Mouse (Mus musculus) urinary bladder, postnatal 4 days (tissue): Measurements from ENCODE around the gene Olfr1246.
"Not testable (repeated sequence)": the region's sequence is repeated elsewhere in the genome, so short reads cannot be mapped to it uniquely, and the experiment has no call there.

Experiments
- DNase-seq, 2 experiments: peaks; one replicate each; pipeline ENCODE4 v3.0.0; 2021 to 2022; ENCODE audit warnings: low spot score in 2 of 2

Gene Olfr1246

GRCm38 (mm10) chr2:89593057-89593456, at the start of gene Olfr1246:
Gene Olfr1246 (minus strand): TSS chr2:89593157.
- DNase-seq: no peak

DNA sequence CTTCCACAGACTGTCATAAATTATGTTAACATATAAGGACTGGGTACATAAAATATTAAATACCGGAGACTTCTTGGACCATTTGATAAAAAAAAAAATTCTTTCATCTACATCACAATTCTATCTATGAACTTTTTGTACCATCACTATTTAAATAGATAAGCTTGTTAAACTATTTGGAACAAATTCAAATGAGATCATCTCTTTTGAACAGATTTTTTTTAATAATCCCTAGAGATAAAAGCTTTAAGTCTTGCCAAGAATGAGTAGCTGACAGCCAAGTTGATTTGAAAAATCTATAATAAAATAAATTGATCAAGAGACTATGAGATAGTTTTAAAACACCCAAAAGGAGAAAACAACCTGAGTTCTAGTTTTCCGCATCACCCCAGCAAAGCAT, 41.9 kb upstream of the Olfr1246 start, which contains the start of gene Olfr1249:
Gene Olfr1249, minus strand, starts transcription at position 101 of the 400 bp plus-strand sequence.
- no peak for DNase-seq

DNA sequence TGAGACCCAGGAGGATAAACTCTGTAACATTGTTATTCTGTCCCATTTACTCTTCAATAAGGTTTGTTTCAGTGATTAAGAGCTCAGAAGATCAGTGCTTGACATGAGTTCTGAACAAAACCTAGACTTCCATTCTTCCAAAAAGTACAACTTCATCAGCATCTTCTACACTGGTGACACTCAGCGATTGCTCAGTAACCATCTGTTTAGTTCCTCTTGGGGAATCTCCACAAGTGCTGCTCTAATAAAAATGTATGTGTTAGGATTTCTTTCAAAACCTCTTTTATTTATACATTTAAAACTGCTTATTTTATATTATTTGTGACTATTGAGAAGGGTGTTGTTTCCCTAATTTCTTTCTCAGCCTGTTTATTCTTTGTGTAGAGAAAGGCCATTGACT, 25.2 kb upstream of the Olfr1246 start, which contains the start of gene Olfr1248:
Gene Olfr1248, minus strand, starts transcription at position 101 of the 400 bp plus-strand sequence.
- DNase-seq: not testable (repeated sequence)

- DNase-seq: no peak
Measured at GRCm38 (mm10) chr2:89614030-89614429, 21.1 kb upstream of the Olfr1246 start, which contains the start of gene Olfr1247. Gene Olfr1247 (minus strand): TSS chr2:89614130.

DNA sequence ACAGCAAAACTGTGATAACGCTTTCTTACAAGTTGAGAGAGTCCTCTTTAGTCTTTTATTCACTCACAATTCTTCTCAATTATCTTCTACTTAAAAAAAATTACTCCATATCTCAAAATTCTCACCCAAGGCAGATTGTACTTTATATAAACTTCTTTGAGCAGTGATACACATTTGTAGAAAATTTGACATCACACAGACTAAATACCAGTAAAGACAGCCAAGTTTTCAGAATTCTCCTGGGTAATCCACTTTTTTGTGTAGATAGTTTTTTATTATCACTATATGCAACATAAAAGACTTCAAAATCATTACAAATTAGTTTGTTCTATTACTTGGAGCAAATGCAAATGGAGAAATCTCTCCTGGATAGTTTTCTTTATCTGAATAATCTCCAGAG, 14.6 kb downstream of the Olfr1246 start, which contains the start of gene Olfr1245:
Gene Olfr1245, minus strand, starts transcription at position 101 of the 400 bp plus-strand sequence.
- no peak for DNase-seq

GRCm38 (mm10) chr2:89562706-89563105, 30.3 kb downstream of the Olfr1246 start:
- not testable (repeated sequence) for DNase-seq

GRCm38 (mm10) chr2:89544516-89544915, 48.4 kb downstream of the Olfr1246 start:
- no peak for DNase-seq

DNA sequence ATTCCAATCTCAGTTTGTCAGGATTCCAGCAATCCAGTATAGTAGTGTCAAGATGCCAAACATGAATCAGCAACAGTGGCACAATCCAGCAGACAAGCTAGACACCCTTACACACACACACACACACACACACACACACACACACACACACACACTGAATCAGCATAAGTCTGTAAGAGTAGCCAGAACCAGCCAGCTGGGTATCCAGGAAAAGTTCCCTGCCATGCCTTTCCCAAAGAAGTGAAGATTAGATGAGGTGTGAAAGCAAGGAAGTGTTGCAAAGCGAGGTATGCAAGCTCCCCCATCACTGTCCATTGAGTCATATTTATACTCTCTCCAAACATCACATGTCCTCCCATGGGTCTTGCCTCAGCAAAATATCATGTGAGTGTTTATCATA, 53.0 kb downstream of the Olfr1246 start:
- DNase-seq: no peak
